Mouse (Mus musculus): ENCODE results near the gene Hmces. TPM values are rescaled to one million over a fixed set of nuclear protein-coding genes. Genes with fewer than 3 reads are reported as not detected.

Gene Hmces
- polyA plus RNA-seq (2012; rRNA removed): 29.0 and 36.8 TPM in 2 replicates

DNA sequence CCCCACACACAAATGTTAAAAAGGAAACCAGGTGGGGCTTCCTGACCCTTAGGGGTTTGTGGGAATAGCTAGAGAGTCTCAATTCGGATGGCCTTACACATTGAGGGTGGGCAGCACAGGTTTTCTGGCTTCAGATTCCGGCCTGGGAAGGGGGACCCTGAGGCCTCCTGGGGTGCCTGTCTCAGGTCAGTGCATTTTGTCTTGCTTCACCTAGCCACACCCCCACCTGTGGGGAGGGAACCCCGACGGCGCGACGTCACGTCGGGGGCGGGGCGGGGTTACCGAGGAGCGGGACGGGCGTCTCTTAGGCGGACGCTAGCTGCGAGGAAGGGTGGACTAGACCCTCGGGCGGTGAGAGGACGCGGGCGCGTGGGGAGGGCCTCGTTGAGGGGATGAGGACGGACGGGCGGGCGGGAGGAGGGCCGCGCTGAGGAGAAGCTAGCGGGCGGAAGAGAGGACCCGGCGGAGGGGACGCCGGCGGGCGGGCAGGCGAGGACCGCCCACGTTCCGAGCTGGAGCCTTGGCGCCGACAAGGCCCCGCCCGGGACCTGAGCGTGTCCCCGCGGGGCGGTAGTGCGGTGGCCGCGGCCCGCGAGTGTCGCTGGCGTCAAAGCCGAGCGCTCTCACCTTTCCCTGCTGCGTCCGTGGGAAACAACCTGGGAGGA lies at the start of gene Hmces:
Hmces (plus strand) TSS at position 275 of the 665 bp plus-strand sequence.

DNA sequence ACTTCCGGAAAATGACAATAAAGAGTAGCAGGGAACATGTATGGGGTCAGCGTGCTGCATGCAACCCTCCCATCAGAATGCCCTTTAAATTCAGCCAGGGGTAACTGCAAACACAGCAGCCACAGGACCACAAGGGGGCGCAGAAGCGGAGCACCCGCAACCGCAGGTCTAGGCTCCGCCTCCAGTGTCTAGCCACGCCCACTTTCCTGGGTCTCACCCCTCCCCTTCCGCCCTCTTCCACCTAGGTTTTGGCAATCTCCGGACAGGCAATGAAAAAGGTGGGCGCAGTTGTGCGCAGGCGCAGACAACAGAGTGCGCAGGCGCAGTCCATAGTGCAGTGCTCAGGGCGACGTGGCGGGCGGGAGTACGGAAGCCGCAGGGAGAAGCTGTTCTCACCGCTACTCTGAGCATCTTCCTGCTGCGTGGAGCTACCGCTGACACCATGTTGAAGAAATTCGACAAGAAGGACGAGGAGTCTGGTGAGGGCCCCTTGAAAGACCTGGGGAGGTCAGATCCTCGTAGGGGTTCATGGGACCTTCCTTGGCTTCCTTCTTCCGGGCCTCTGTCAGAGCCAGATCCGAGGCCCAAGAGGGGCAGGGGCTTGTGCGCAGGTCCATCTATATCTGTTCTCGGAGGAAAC lies 26.0 kb upstream of the Hmces start, which contains the start of gene Copg1:
Copg1 (plus strand) TSS at position 221 of the 640 bp plus-strand sequence.

DNA sequence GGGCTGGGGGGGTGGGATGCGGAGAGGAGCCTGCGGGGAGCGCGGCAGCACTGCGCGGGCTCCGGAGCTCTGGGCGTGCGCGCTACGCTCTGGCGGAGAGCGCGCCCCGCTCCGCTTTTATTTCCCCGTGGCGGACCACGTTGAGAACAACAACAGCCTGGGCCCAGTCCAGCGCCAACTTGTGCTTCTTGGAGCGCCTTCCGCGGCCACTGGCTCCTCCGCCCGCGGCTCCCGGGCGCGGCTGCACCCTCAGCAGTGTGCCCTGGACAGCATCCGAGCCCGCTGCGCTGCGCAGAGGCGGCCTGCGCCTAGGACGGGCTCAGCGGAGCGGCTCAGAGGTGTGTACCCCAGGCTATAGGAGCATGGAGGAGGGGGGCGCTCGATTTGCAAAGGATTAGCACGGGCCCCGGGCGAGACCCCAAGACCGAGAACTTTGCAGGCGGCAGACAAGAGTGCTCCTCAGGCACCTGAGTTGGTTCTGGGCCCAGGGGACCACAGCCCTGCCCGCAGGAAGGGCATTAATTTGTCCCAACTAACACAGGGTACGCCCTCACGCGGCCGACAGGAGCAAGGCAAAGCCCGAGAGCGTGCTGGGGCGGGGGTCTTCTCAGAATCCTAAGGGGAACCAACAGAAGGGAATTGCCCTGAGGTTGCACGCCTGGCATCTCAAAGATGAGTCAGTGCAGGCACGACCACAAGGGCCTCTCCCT lies 68.0 kb downstream of the Hmces start, which contains the start of gene H1fx:
H1fx (minus strand) TSS at position 91 of the 710 bp plus-strand sequence.

Other genes with a start within 250 kb of the Hmces start
- 11.3 and 15.9 TPM in 2 replicates for gene Aplf, start 241.7 kb upstream of the Hmces start, polyA plus RNA-seq (2012; rRNA removed)
- 2.7 and 5.0 TPM in 2 replicates for gene Efcc1, start 183.1 kb upstream of the Hmces start, polyA plus RNA-seq (2012; rRNA removed)
- gene Gp9, start 135.9 kb upstream of the Hmces start, polyA plus RNA-seq (2012; rRNA removed): 4.3 and 6.9 TPM in 2 replicates
- 3.1 and 6.8 TPM in 2 replicates for gene Rab43, start 101.8 kb upstream of the Hmces start, polyA plus RNA-seq (2012; rRNA removed)
- gene Gm45140, start 78.1 kb upstream of the Hmces start, polyA plus RNA-seq (2012; rRNA removed): 10.2 and 33.9 TPM in 2 replicates
- gene Isy1, start 75.1 kb upstream of the Hmces start, polyA plus RNA-seq (2012; rRNA removed): 67.5 and 130 TPM in 2 replicates
- 377 and 541 TPM in 2 replicates for gene Cnbp, start 62.8 kb upstream of the Hmces start, polyA plus RNA-seq (2012; rRNA removed)
- gene Copg1, start 26.1 kb upstream of the Hmces start, polyA plus RNA-seq (2012; rRNA removed): 69.5 and 90.5 TPM in 2 replicates
- 179 and 180 TPM in 2 replicates for gene H1fx, start 67.7 kb downstream of the Hmces start, polyA plus RNA-seq (2012; rRNA removed)
- gene Rab7, start 131.3 kb downstream of the Hmces start, polyA plus RNA-seq (2012; rRNA removed): 194 and 317 TPM in 2 replicates
- 106 and 207 TPM in 2 replicates for gene Rpn1, start 170.5 kb downstream of the Hmces start, polyA plus RNA-seq (2012; rRNA removed)

Measured in central nervous system, embryonic 11.5 days (tissue).